Mouse (Mus musculus) limb, embryonic 14.5 days (tissue): ENCODE results near the gene Gm5767. TPM values are rescaled to one million over a fixed set of nuclear protein-coding genes. Genes with fewer than 3 reads are reported as not detected.

Experiments
- ATAC-seq: fragments of 200-750 bp; cut with Nextera tagmentation; 2 replicates; pipeline ENCODE4 v1.8.0; 2017; ENCODE audit warnings: low read depth, moderate number of reproducible peaks, moderate TSS enrichment; ENCODE audit not compliant: low FRiP score
- DNase-seq: peaks from one replicate; pipeline ENCODE4 v3.0.0-alpha.2; 2015; ENCODE audit warnings: low spot score
- H3K27ac ChIP-seq: fragments of 300-500 bp; sonication (generic); replicated peaks from 2 replicates; pipeline ENCODE4 v1.5.1; 2014; ENCODE audit warnings: low read depth, mild to moderate bottlenecking, low read length, moderate library complexity, mixed read lengths
- H3K27me3 ChIP-seq: fragments of 300-500 bp; sonication (generic); 2 replicates; pipeline ENCODE4 v1.6.1; 2014; ENCODE audit warnings: low read length, mixed read lengths; ENCODE audit not compliant: control insufficient read depth, insufficient read depth
- H3K36me3 ChIP-seq: fragments of 300-500 bp; sonication (generic); 2 replicates; pipeline ENCODE4 v1.6.1; 2014; ENCODE audit warnings: mild to moderate bottlenecking, low read length, moderate library complexity, mixed read lengths; ENCODE audit not compliant: control insufficient read depth, insufficient read depth
- H3K4me1 ChIP-seq: fragments of 300-500 bp; sonication (generic); 2 replicates; pipeline ENCODE4 v1.6.1; 2014; ENCODE audit warnings: antibody characterized with exemption, low read length, mixed read lengths; ENCODE audit not compliant: control insufficient read depth, insufficient read depth
- H3K4me2 ChIP-seq: fragments of 300-500 bp; sonication (generic); replicated peaks from 2 replicates; pipeline ENCODE4 v1.6.1; 2014; ENCODE audit warnings: low read depth, mild to moderate bottlenecking, low read length, moderate library complexity; ENCODE audit not compliant: severe bottlenecking
- H3K4me3 ChIP-seq: fragments of 300-500 bp; sonication (generic); replicated peaks from 2 replicates; pipeline ENCODE4 v1.5.1; 2014; ENCODE audit warnings: low read length
- H3K9ac ChIP-seq: fragments of 300-500 bp; sonication (generic); 2 replicates; pipeline ENCODE4 v1.6.1; 2014; ENCODE audit warnings: mild to moderate bottlenecking, low read depth, low read length, moderate library complexity; ENCODE audit not compliant: severe bottlenecking
- H3K9me3 ChIP-seq: fragments of 300-500 bp; sonication (generic); 2 replicates; pipeline ENCODE4 v1.6.1; 2016; ENCODE audit warnings: low read length; ENCODE audit not compliant: control insufficient read depth
- POLR2A ChIP-seq: fragments of 200-500 bp; IDR thresholded peaks from 2 replicates; pipeline ENCODE4 v1.8.0; 2012; ENCODE audit warnings: inconsistent platforms, mild to moderate bottlenecking, moderate library complexity, borderline replicate concordance; ENCODE audit not compliant: insufficient read depth, insufficient read length; ENCODE audit errors: extremely low read depth
- WGBS: fragments of 180-500 bp; shearing (Covaris S2); extraction: QIAGEN DNeasy Blood & Tissue Kit; methylation state at CpG from one replicate; pipeline ENCODE4 v1.1.7; 2014; 5-methylcytosine and 5-hydroxymethylcytosine counted together
- polyA plus RNA-seq, 2 experiments: library from polyadenylated mRNA; depleted of rRNA in 1 of 2; stranded (reverse) in 1 of 2; unstranded in 1 of 2; fragments of >200 nt; fragmentation: Nextera tagmentation in 1 of 2; extraction: Ambion mirVana in 1 of 2; gene quantifications; 2 replicates each; pipeline versions ENCODE4 v1.2.1 to v1.2.3; 2012 to 2014

Gene Gm5767
- polyA plus RNA-seq, 2 experiments: 0.33 TPM; not detected in 1

GRCm38 (mm10) chr16:8639466-8640191 lies 40.9 kb upstream of the Gm5767 start:
- ATAC-seq (no peak), DNase-seq (no peak)
- Histone ChIP-seq H3K4me2 (no peak overlapping the region), H3K4me1 (peaks cover 9% of the 10 kb centered on the region), H3K4me3 (no peak overlapping the region), H3K27ac (no peak overlapping the region), H3K27me3 (no peaks in the 10 kb centered on the region), H3K36me3 (peaks cover 38% of the 10 kb centered on the region), H3K9me3 (no peaks in the 10 kb centered on the region), H3K9ac (no peak overlapping the region)
- 88% methylated on average over 11 of the region's 11 CpGs for WGBS
- no peak for TF ChIP-seq POLR2A

DNA sequence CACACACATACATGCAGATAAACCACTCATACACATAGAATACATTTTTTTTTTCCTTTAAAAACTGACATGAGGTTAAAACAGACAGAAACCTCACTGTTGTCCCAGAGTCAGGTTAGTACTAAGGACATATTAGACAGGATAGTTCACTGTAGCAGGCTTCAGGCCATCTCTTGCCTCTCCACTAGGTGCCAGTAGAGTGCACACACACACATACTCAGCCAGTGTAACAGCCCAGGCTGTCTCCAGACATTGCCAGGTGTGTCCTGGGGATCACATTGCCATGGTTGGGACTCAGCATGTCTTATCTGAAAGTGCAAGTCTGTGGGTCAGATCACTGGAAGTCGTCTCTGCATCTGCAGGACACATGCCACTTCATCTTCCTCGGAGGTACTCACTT lies 36.7 kb upstream of the Gm5767 start:
- WGBS: 75% methylated on average over 2 of the region's 2 CpGs
- no peak for DNase-seq
- H3K27me3 ChIP-seq: no peaks in the 10 kb centered on the region
- H3K4me2 ChIP-seq: no peak overlapping the region
- H3K27ac ChIP-seq: no peak overlapping the region
- TF ChIP-seq POLR2A: no peak
- H3K4me3 ChIP-seq: no peak overlapping the region
- no peak overlapping the region for H3K9ac ChIP-seq
- H3K36me3 ChIP-seq: peaks cover 67% of the 10 kb centered on the region
- no peaks in the 10 kb centered on the region for H3K4me1 ChIP-seq
- ATAC-seq: no peak
- H3K9me3 ChIP-seq: no peaks in the 10 kb centered on the region

DNA sequence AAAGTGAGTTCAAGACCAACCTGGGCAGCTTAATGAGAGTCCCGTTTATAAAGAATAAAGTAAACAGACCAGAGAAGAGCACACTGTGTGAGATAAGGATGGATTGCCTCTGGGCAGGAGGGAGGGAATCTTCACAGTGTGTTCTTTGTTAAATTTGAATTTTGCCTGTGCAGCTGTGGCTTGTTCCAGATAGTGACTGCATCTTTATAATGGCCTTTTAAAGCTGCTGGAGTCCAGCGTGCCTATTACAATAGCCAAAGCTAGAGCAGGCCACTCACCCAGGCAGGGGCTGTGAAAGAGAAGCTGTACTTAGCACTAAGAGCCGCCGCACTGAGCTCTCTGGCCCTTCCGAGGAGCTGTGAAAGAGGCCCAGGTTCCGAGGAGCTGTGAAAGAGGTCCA lies 35.0 kb upstream of the Gm5767 start:
- TF ChIP-seq POLR2A: no peak
- Histone ChIP-seq H3K36me3 (peaks cover 81% of the 10 kb centered on the region), H3K4me3 (no peak overlapping the region), H3K27ac (no peak overlapping the region), H3K27me3 (no peaks in the 10 kb centered on the region), H3K4me1 (no peaks in the 10 kb centered on the region), H3K4me2 (no peak overlapping the region), H3K9me3 (no peaks in the 10 kb centered on the region), H3K9ac (no peak overlapping the region)
- ATAC-seq: no peak
- 84% methylated on average over 6 of the region's 6 CpGs for WGBS
- DNase-seq: no peak

DNA sequence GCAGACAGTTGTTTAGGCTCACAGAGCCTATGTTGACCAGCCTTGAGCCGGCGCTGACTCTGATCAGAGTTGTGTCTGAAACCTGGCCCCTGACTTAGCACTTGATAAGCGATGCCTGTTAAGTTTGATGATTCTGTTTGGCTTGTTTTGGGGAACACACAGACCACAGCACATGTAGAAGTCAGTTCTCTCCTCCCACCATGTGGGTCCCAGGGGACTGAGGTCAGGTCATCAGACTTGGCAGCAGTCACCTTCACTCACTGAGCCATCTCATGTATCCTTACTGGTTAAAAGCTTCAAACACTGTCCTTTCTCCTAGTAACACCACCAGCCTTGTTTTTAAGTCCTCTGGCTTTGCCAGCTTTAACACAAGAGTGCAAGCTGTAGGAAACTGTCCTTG lies 30.6 kb upstream of the Gm5767 start:
- H3K4me2 ChIP-seq: no peak overlapping the region
- ATAC-seq (no peak), DNase-seq (no peak)
- H3K9ac ChIP-seq: no peak overlapping the region
- H3K4me1 ChIP-seq: no peaks in the 10 kb centered on the region
- no peak for TF ChIP-seq POLR2A
- no peaks in the 10 kb centered on the region for H3K9me3 ChIP-seq
- no peaks in the 10 kb centered on the region for H3K27me3 ChIP-seq
- H3K4me3 ChIP-seq: no peak overlapping the region
- WGBS: 96% methylated on average over 3 of the region's 3 CpGs
- H3K36me3 ChIP-seq: peaks cover 77% of the 10 kb centered on the region
- no peak overlapping the region for H3K27ac ChIP-seq

GRCm38 (mm10) chr16:8655108-8655507 lies 25.5 kb upstream of the Gm5767 start:
- TF ChIP-seq POLR2A: no peak
- no peak overlapping the region for H3K27ac ChIP-seq
- H3K4me2 ChIP-seq: no peak overlapping the region
- DNase-seq (no peak), ATAC-seq (no peak)
- peaks cover 62% of the 10 kb centered on the region for H3K36me3 ChIP-seq
- no peak overlapping the region for H3K9ac ChIP-seq
- WGBS: 81% methylated on average over 6 of the region's 6 CpGs
- no peaks in the 10 kb centered on the region for H3K9me3 ChIP-seq
- no peaks in the 10 kb centered on the region for H3K4me1 ChIP-seq
- no peak overlapping the region for H3K4me3 ChIP-seq
- H3K27me3 ChIP-seq: no peaks in the 10 kb centered on the region

DNA sequence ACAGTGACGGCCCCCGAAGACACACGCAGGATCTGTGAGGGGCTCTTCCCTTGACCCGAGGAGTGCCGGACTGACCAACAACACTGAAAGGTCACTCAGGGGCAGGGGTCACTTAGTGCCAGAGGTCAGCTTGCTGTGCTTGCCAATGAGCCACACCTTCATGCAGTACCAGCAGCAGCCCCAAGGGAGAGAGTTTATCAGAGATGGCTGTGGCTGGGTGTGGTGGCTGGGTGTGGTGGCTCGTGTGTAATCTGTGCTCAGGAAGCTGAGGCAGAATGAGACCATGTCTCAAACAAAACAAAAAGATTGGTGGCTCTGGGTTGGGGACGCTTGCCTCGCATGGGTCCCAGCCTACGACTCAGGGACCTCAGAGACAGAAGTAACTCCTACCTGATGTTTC lies 25.0 kb upstream of the Gm5767 start:
- no peaks in the 10 kb centered on the region for H3K4me1 ChIP-seq
- no peak overlapping the region for H3K4me3 ChIP-seq
- no peaks in the 10 kb centered on the region for H3K27me3 ChIP-seq
- H3K36me3 ChIP-seq: peaks cover 65% of the 10 kb centered on the region
- no peak for TF ChIP-seq POLR2A
- no peak for ATAC-seq
- H3K4me2 ChIP-seq: no peak overlapping the region
- WGBS: 89% methylated on average over 9 of the region's 9 CpGs
- no peak overlapping the region for H3K27ac ChIP-seq
- H3K9ac ChIP-seq: no peak overlapping the region
- DNase-seq: no peak
- H3K9me3 ChIP-seq: no peaks in the 10 kb centered on the region
